Mouse (Mus musculus): ENCODE measurements around the gene Mybbp1a. TPM values are rescaled to one million over a fixed set of nuclear protein-coding genes. Genes with fewer than 3 reads are reported as not detected.

The Mybbp1a gene
- polyA plus RNA-seq, 1 experiment, result 71.3 TPM

DNA sequence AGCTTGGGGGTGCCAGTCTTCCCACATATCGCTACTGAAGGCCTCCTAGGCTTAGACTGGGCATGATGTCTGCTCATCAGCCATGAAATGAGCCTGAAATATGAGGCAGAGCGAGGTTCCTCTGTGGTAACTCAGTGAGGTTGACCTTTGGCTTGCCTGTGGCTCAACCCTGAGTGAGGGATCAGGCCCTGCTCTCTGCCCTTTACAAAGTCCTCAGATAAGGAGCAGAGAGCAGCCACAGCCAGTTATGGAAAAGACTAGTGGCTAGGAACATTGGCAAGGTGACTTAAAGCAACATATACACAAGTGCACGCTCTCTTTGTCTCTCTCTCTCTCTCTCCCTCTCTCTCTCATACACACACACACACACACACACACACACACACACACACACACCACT, 33.8 kb downstream of the Mybbp1a start:
- H3K27me3 ChIP-seq (replicated peaks), result no peaks in the 10 kb centered on the region
- H3K4me1 ChIP-seq, result peaks cover 100% of the 10 kb centered on the region
- peak overlapping the region; percentile 83 for H3K4me3 ChIP-seq (replicated peaks)
- H3K9me3 ChIP-seq, result no peaks in the 10 kb centered on the region
- peaks cover 40% of the 10 kb centered on the region for H3K36me3 ChIP-seq (replicated peaks; ENCODE audit: low read length)
- no peak for TF ChIP-seq FLI1 (IDR thresholded peaks at IDR 0.05; ENCODE audit: low read length)
- TF ChIP-seq GATA1 (IDR thresholded peaks at IDR 0.05; ENCODE audit: borderline replicate concordance, low read length), result no peak

DNA sequence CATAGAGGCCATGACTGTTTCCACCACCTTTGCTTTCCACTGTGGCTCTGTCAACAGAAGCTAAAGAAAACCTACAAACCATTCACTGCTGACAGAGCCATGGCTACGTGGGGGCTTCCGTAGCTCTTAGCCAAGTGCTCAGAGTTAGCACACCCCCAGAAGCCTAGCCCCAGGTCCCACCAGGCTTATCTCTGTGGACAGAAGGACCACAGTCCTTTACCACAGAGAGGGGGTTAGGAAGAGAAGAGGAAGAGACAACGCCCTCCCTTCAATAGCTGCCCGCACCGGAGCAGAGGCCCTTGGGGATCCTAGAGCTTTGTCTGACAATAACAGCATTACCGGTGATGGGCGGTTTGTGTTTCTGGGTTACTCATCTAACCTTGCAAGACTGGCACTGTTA, 34.3 kb downstream of the Mybbp1a start:
- Histone ChIP-seq H3K27me3 (replicated peaks) (no peaks in the 10 kb centered on the region), H3K36me3 (replicated peaks; ENCODE audit: low read length) (peaks cover 40% of the 10 kb centered on the region), H3K4me3 (replicated peaks) (peak overlapping the region; percentile 83), H3K4me1 (peaks cover 100% of the 10 kb centered on the region), H3K9me3 (no peaks in the 10 kb centered on the region)
- no peak for TF ChIP-seq GATA1 (IDR thresholded peaks at IDR 0.05; ENCODE audit: borderline replicate concordance, low read length)
- no peak for TF ChIP-seq FLI1 (IDR thresholded peaks at IDR 0.05; ENCODE audit: low read length)

DNA sequence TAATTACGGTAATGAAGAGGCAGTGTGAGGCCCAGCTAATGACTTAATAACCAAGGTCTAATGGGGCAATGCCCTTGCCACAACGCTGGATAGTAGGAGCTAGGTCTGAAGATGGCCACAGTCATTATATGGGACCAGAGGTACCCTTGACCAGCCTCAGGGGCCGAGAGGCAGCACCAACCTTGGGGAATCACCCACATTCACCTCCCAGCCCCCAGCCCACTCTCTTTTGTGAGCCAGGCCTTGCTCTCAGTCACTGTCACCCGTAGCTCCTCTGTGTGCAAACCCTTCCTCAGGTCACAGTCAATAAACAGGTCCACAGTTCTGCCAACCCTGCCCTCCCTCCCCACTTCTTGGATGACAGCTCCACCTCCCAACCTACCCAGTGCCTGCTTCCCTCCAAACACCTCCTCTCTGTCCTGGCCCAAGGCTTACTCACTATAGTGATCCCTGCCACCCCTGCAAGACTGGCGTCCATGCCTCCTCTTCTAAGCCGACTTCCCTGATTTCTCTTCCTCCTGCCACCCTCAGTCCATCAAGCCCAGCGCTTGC, 35.0 kb downstream of the Mybbp1a start:
- TF ChIP-seq GATA1 (IDR thresholded peaks at IDR 0.05; ENCODE audit: borderline replicate concordance, low read length), result no peak
- TF ChIP-seq FLI1 (IDR thresholded peaks at IDR 0.05; ENCODE audit: low read length), result no peak
- no peaks in the 10 kb centered on the region for H3K9me3 ChIP-seq
- H3K36me3 ChIP-seq (replicated peaks; ENCODE audit: low read length), result peaks cover 43% of the 10 kb centered on the region
- H3K27me3 ChIP-seq (replicated peaks), result no peaks in the 10 kb centered on the region
- H3K4me1 ChIP-seq, result peaks cover 100% of the 10 kb centered on the region
- peak overlapping the region; percentile 83 for H3K4me3 ChIP-seq (replicated peaks)

DNA sequence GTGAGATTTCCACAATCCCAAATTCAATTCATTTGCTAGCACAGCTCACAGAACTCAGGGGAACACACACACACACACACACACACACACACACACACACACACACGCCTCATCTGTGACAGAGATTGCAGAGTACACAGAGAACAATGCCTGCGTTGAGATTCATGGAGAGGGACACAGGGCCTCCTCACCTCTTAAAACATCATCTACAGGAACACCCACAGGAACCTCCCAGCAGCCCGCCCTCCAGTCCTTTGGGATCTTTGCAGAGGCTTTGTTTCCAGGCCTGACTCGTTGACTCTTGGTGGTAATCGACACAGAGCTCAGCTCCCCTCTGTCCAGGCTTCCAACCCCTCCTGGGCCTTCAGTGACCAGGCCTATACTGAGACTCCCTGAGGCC, 36.0 kb downstream of the Mybbp1a start:
- no peaks in the 10 kb centered on the region for H3K9me3 ChIP-seq
- no peak overlapping the region for H3K4me3 ChIP-seq (replicated peaks)
- no peak for TF ChIP-seq FLI1 (IDR thresholded peaks at IDR 0.05; ENCODE audit: low read length)
- no peak for TF ChIP-seq GATA1 (IDR thresholded peaks at IDR 0.05; ENCODE audit: borderline replicate concordance, low read length)
- H3K27me3 ChIP-seq (replicated peaks), result no peaks in the 10 kb centered on the region
- peaks cover 100% of the 10 kb centered on the region for H3K4me1 ChIP-seq
- H3K36me3 ChIP-seq (replicated peaks; ENCODE audit: low read length), result peaks cover 34% of the 10 kb centered on the region

DNA sequence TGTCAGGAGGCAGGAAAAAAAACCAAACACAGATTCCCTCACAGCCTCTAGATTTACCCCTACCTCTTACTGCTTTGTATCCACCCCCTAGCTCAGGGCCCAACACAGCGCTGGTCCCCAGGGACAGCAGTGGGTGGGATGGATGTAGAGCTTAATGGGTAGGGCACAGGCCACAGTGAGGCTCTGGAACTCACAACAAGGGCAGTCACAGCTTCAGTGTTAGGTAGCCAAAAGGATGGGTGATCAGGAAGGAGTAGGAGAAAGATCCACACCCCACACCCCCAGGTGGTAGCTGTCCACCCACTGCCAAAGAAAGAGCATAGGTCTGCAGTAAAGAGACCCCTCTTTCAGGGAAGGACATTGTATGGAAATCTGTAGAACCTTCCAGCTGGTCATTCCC, 36.5 kb downstream of the Mybbp1a start:
- H3K27me3 ChIP-seq (replicated peaks), result no peaks in the 10 kb centered on the region
- no peak for TF ChIP-seq FLI1 (IDR thresholded peaks at IDR 0.05; ENCODE audit: low read length)
- H3K36me3 ChIP-seq (replicated peaks; ENCODE audit: low read length), result peaks cover 29% of the 10 kb centered on the region
- H3K4me3 ChIP-seq (replicated peaks), result peak overlapping the region; percentile 76
- H3K4me1 ChIP-seq, result peaks cover 100% of the 10 kb centered on the region
- no peaks in the 10 kb centered on the region for H3K9me3 ChIP-seq

DNA sequence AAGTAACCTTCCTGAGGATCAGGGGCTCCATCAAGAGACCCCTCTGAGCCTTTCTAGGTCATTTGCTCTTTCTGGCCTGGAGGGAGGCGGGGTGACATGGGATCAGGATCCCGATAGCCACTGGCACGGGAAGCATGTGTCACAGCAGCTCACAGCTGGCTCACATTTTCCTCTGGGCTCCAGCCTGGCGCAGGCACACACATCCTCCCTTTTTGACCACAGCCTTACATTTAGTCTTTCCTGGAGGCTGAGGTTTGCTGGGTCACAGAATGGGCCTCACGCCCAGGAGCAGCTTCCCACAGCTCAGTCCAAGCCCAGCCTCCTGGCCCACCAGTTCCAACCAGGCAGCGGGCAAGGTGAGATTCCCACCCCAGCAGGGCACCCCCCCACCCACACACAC, 37.1 kb downstream of the Mybbp1a start:
- Histone ChIP-seq H3K36me3 (replicated peaks; ENCODE audit: low read length) (peaks cover 26% of the 10 kb centered on the region), H3K4me3 (replicated peaks) (peak overlapping the region; percentile 76), H3K4me1 (peaks cover 100% of the 10 kb centered on the region), H3K9me3 (no peaks in the 10 kb centered on the region), H3K27me3 (replicated peaks) (no peaks in the 10 kb centered on the region)
- no peak for TF ChIP-seq GATA1 (IDR thresholded peaks at IDR 0.05; ENCODE audit: borderline replicate concordance, low read length)

DNA sequence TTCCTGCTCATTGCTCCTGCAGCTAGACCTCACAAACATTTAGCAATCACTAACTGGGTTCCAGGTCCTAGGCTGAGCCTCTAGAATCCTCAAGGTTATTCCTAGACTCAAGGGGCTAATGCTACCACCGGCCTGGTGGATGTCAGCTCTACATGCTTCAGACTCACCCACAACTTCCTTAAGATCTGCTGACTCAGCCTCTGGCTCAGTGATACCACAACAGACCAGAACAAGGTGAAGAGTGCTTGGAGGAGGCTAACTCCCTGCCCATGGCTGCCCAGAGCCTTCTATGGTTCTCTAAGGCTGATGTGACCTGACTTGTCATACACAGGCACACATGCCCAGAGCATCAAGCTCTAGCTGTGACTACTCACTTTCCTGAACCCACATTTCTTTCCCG, 38.3 kb downstream of the Mybbp1a start:
- TF ChIP-seq FLI1 (IDR thresholded peaks at IDR 0.05; ENCODE audit: low read length), result no peak
- TF ChIP-seq GATA1 (IDR thresholded peaks at IDR 0.05; ENCODE audit: borderline replicate concordance, low read length), result no peak
- Histone ChIP-seq H3K27me3 (replicated peaks) (no peaks in the 10 kb centered on the region), H3K4me3 (replicated peaks) (peak overlapping the region; percentile 72), H3K36me3 (replicated peaks; ENCODE audit: low read length) (peaks cover 17% of the 10 kb centered on the region), H3K4me1 (peaks cover 100% of the 10 kb centered on the region), H3K9me3 (no peaks in the 10 kb centered on the region)

DNA sequence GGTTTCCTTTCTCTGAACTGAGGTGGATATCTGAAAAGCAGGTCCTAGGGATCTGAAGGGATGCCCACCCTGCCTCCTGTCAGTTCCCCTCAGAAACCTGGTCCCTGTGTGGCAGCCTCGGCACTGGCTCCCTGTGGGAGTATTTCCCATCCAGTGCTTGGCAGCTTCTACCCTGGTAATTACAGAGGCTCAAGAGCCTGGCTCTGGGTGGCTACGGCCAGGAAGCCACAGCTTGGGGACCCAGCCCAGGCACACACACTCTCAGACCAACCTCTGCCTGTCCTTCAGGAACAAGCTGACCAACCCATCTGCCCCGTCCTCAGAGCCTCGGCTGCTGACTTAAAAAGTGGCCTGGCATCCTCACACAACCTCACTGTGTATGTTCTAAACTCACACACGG, 40.2 kb downstream of the Mybbp1a start:
- Histone ChIP-seq H3K36me3 (replicated peaks; ENCODE audit: low read length) (peaks cover 29% of the 10 kb centered on the region), H3K27me3 (replicated peaks) (no peaks in the 10 kb centered on the region), H3K4me1 (peaks cover 100% of the 10 kb centered on the region), H3K9me3 (no peaks in the 10 kb centered on the region), H3K4me3 (replicated peaks) (peak overlapping the region; percentile 81)
- TF ChIP-seq GATA1 (IDR thresholded peaks at IDR 0.05; ENCODE audit: borderline replicate concordance, low read length), result no peak
- TF ChIP-seq FLI1 (IDR thresholded peaks at IDR 0.05; ENCODE audit: low read length), result no peak

DNA sequence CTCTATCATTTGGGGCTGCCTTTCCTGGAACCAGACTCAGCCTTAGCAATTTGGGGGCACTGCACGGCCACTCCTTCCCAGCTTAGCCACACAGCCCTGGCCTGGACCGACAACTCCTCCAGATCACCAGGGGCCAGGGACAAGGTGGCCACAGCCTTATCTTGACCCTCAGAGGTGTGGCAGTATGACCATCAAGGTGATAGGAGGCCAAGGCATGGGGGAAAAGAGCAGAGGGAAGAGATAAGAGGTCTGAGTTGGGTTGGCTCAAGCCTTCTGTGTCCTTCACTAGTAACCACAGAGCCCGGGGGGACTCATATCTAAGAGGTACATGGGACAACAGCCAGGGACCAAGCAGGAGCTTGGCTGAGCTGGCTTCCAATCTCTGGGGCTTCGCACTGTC, 40.8 kb downstream of the Mybbp1a start:
- TF ChIP-seq GATA1 (IDR thresholded peaks at IDR 0.05; ENCODE audit: borderline replicate concordance, low read length), result no peak; the same call in 2 of the 3 replicates
- TF ChIP-seq FLI1 (IDR thresholded peaks at IDR 0.05; ENCODE audit: low read length), result no peak
- H3K9me3 ChIP-seq, result no peaks in the 10 kb centered on the region
- peaks cover 100% of the 10 kb centered on the region for H3K4me1 ChIP-seq
- peak overlapping the region; percentile 81 for H3K4me3 ChIP-seq (replicated peaks)
- H3K36me3 ChIP-seq (replicated peaks; ENCODE audit: low read length), result peaks cover 26% of the 10 kb centered on the region
- H3K27me3 ChIP-seq (replicated peaks), result no peaks in the 10 kb centered on the region

DNA sequence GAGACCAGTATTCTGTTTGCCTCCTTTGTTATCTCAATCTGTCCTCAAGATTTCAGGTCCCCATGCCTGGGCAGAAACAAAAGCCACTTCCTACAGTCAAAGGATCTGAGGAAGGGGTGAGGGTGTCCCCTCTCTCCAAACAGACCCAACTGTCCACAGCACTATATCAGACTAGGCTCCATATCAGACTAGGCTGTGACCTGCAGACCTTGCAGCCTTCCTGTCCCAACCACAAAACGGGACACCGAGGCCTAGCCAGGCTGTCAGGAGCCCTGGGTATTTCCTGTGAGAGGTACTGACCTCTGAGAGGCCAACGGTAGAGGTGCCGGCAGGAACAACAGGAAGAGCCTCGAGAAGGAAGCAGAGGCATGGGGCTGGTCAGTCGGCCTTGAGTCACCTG, 43.4 kb downstream of the Mybbp1a start:
- no peaks in the 10 kb centered on the region for H3K9me3 ChIP-seq
- TF ChIP-seq FLI1 (IDR thresholded peaks at IDR 0.05; ENCODE audit: low read length) (no peak), GATA1 (IDR thresholded peaks at IDR 0.05; ENCODE audit: borderline replicate concordance, low read length) (no peak)
- H3K27me3 ChIP-seq (replicated peaks), result peaks cover 2% of the 10 kb centered on the region
- H3K4me3 ChIP-seq (replicated peaks), result peak overlapping the region; percentile 6
- H3K36me3 ChIP-seq (replicated peaks; ENCODE audit: low read length), result peaks cover 26% of the 10 kb centered on the region
- peaks cover 99% of the 10 kb centered on the region for H3K4me1 ChIP-seq

DNA sequence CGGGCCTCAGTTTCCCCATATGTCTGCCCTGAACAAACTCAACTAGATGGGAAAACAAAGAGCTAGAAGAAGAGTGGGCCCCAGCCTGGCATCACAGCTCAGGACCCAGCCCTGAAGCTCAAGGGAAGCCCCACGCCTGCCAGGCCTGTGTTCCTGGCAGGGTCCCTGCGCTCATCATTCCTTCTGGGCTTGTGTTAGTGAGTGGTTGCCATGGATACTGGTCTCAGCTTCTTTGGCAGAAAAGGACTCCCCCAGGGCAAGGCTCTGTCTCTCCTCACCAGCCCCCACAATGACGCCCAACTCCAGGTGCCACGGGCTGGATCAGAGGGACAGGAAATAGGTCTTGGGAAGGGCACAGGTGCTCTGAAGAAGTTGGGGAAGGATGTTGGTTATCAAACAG, 44.0 kb downstream of the Mybbp1a start:
- TF ChIP-seq GATA1 (IDR thresholded peaks at IDR 0.05; ENCODE audit: borderline replicate concordance, low read length) (no peak), FLI1 (IDR thresholded peaks at IDR 0.05; ENCODE audit: low read length) (no peak)
- Histone ChIP-seq H3K4me1 (peaks cover 97% of the 10 kb centered on the region), H3K9me3 (no peaks in the 10 kb centered on the region), H3K27me3 (replicated peaks) (peaks cover 2% of the 10 kb centered on the region), H3K36me3 (replicated peaks; ENCODE audit: low read length) (peaks cover 26% of the 10 kb centered on the region), H3K4me3 (replicated peaks) (peak overlapping the region; percentile 26)

Data from megakaryocyte, embryonic 14.5 days (primary cell).